Comparison of ENCODE assay signal across 8 mouse cellular contexts in genomic region chr11:31870285-31871010, GRCm38 (mm10). TPM values are rescaled to one million over a fixed set of nuclear protein-coding genes. Genes with fewer than 3 reads are reported as not detected.
DNase-seq lines count a peak whose midpoint lies in the region; ATAC-seq lines count a peak whose summit lies in the region.

No protein-coding gene starts in this region.

- WGBS in hindbrain, embryonic 15.5 days: under 1% methylated on average over 53 of the region's 53 CpGs

- H3K4me3 ChIP-seq in hindbrain, embryonic 15.5 days: peak overlapping the region; percentile 88

- DNase-seq in T-cell, adult 2 months (ENCODE audit: low spot score): peak; percentile 99
- peak; percentile 98 to 99 for DNase-seq in cerebellum, postnatal 36 days
- peak; percentile 97 to 99 for DNase-seq in frontal cortex, postnatal 36 days (ENCODE audit: low spot score in 2 of 2)
- DNase-seq in left cerebral cortex, adult 11 months (ENCODE audit: low spot score): peak; percentile 99
- DNase-seq in lung, postnatal 4 days: peak; percentile 99 to 100
- peak; percentile 100 for DNase-seq in retina, postnatal 7 days (ENCODE audit: low read depth, low spot score)
- peak; percentile 89 for DNase-seq in urinary bladder, adult 2 months (ENCODE audit: low spot score)

- peaks cover 26% of the 10 kb centered on the region for H3K4me1 ChIP-seq in hindbrain, embryonic 15.5 days (replicated peaks)

- H3K9ac ChIP-seq in hindbrain, embryonic 15.5 days: peak overlapping the region; percentile 91

- H3K27me3 ChIP-seq in hindbrain, embryonic 15.5 days: no peaks in the 10 kb centered on the region

- H3K27ac ChIP-seq in hindbrain, embryonic 15.5 days (replicated peaks): peak overlapping the region; percentile 88

- H3K9me3 ChIP-seq in hindbrain, embryonic 15.5 days: no peaks in the 10 kb centered on the region

- H3K36me3 ChIP-seq in hindbrain, embryonic 15.5 days: no peaks in the 10 kb centered on the region

- H3K4me2 ChIP-seq in hindbrain, embryonic 15.5 days: peak overlapping the region; percentile 95

- ATAC-seq in hindbrain, embryonic 15.5 days (ENCODE audit: low FRiP score, low read depth): peak; percentile 100

RNA-seq across cellular contexts. Expression of gene Cpeb4, which starts 1.6 kb away (rescaled TPM):
- polyA plus RNA-seq in hindbrain, embryonic 15.5 days (2015; fragmentation: Nextera tagmentation; extraction: Ambion mirVana): 15.4 and 17.8 TPM in 2 replicates
- 19.9 and 23.8 TPM in 2 replicates for polyA plus RNA-seq in urinary bladder, adult 2 months (2012; rRNA removed)

Comparison
In these comparisons a context has a peak if more than half of its experiments do, and no peak if none do; other contexts are left out.
1. Peak in every context shown above with its lines: DNase-seq, ATAC-seq, H3K4me3 ChIP-seq and H3K27ac ChIP-seq.